Mouse (Mus musculus): ENCODE data around the gene Foxm1. TPM values are rescaled to one million over a fixed set of nuclear protein-coding genes. Genes with fewer than 3 reads are reported as not detected.
A peak's percentile ranks its signal among the peaks of the same experiment; 100 is the strongest.

Gene Foxm1
- polyA plus RNA-seq, 1 experiment from 2014 or later, result 17.3 TPM

DNA sequence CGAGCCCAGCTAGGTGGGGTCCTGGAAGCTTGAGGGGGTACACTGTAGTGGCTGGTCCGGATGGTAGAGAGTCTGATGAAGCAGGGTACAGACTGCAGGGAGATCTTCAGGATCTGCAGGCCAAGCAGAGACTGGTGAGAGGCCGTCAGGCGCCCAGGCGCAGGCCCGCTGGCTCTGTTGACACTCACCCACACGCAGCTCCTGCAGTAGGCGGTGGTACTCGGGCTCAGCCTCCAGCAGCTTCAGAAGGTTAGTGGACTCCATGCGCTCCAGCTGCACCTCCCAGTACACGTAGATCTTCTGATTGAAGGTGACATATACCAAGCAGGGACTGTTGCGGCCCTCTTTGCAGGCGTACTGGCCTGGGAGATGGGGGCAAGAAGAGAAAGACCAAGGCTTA lies 47.5 kb downstream of the Foxm1 start:
- H3K9ac ChIP-seq (ENCODE audit: low read depth, low read length), result no peak overlapping the region
- no peaks in the 10 kb centered on the region for H3K27me3 ChIP-seq (ENCODE audit: control insufficient read depth, insufficient read depth, low read depth, low read length)
- no peaks in the 10 kb centered on the region for H3K4me1 ChIP-seq (ENCODE audit: control insufficient read depth, low read depth, low read length)
- 86% methylated on average over 13 of the region's 13 CpGs for WGBS (ENCODE audit: insufficient replicate concordance)
- no peak overlapping the region for H3K27ac ChIP-seq (ENCODE audit: low read length)
- ATAC-seq (ENCODE audit: low read depth), result 0 out of 2 replicates have a peak, but pooled peaks have one; percentile 10
- H3K36me3 ChIP-seq (ENCODE audit: control insufficient read depth, insufficient read depth), result peaks cover 13% of the 10 kb centered on the region
- no peaks in the 10 kb centered on the region for H3K9me3 ChIP-seq (replicated peaks; ENCODE audit: control insufficient read depth, low read length)
- no peak overlapping the region for H3K4me2 ChIP-seq (ENCODE audit: low read depth, low read length)
- no peak overlapping the region for H3K4me3 ChIP-seq (ENCODE audit: low read depth, low read length)

DNA sequence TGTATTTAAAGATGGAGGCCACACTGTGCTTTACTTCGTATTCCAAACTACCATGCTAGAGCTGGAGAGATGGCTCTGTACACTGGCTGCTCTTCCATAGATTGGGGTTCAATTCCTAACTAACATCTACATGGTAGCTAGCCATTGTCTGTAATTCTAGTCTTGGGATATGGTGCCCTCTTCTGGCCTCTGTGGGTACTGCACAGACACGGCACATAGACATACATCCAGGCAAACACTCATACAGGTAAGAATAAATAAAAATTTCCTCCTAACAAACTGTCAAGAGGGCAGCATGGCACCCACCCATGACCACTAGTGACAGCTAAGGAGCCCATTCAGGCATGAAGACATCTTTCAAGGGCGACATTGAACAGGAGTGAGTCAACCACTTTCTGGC lies 48.3 kb downstream of the Foxm1 start:
- no peaks in the 10 kb centered on the region for H3K4me1 ChIP-seq (ENCODE audit: control insufficient read depth, low read depth, low read length)
- no peak overlapping the region for H3K9ac ChIP-seq (ENCODE audit: low read depth, low read length)
- H3K27ac ChIP-seq (ENCODE audit: low read length), result no peak overlapping the region
- H3K4me2 ChIP-seq (ENCODE audit: low read depth, low read length), result no peak overlapping the region
- peak; percentile 16; the same call in 1 of the 2 replicates for ATAC-seq (ENCODE audit: low read depth)
- no peak overlapping the region for H3K4me3 ChIP-seq (ENCODE audit: low read depth, low read length)
- H3K36me3 ChIP-seq (ENCODE audit: control insufficient read depth, insufficient read depth), result peaks cover 13% of the 10 kb centered on the region
- WGBS (ENCODE audit: insufficient replicate concordance), result 6% methylated on average over 3 of the region's 3 CpGs
- H3K27me3 ChIP-seq (ENCODE audit: control insufficient read depth, insufficient read depth, low read depth, low read length), result no peaks in the 10 kb centered on the region
- no peaks in the 10 kb centered on the region for H3K9me3 ChIP-seq (replicated peaks; ENCODE audit: control insufficient read depth, low read length)

DNA sequence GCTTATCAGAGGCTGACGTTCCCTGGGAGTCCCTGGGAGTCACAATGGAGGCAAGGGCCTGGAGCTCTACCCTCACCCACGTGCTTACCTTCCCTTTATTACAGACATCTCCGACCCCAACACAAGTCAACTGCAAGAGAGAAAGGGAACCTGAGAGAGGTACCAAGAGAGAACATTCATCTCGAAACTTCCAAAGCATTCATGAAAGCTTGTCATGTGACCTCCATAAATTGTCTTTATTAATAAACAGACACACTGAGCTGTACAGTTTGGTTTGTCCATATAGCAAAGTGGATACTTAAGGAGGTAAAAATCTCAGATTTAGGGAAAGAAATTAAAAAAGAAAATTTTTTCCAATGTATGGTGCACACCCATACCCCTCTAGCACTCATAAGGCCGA lies 53.4 kb downstream of the Foxm1 start:
- no peaks in the 10 kb centered on the region for H3K27me3 ChIP-seq (ENCODE audit: control insufficient read depth, insufficient read depth, low read depth, low read length)
- no peak overlapping the region for H3K4me3 ChIP-seq (ENCODE audit: low read depth, low read length)
- H3K9me3 ChIP-seq (replicated peaks; ENCODE audit: control insufficient read depth, low read length), result no peaks in the 10 kb centered on the region
- no peak overlapping the region for H3K27ac ChIP-seq (ENCODE audit: low read length)
- no peak for ATAC-seq (ENCODE audit: low read depth)
- no peaks in the 10 kb centered on the region; the same call in 1 of the 2 replicates for H3K4me1 ChIP-seq (ENCODE audit: control insufficient read depth, low read depth, low read length)
- WGBS (ENCODE audit: insufficient replicate concordance), result 69% methylated on average over 5 of the region's 5 CpGs
- H3K4me2 ChIP-seq (ENCODE audit: low read depth, low read length), result no peak overlapping the region
- H3K36me3 ChIP-seq (ENCODE audit: control insufficient read depth, insufficient read depth), result peaks cover 5% of the 10 kb centered on the region
- no peak overlapping the region for H3K9ac ChIP-seq (ENCODE audit: low read depth, low read length)

DNA sequence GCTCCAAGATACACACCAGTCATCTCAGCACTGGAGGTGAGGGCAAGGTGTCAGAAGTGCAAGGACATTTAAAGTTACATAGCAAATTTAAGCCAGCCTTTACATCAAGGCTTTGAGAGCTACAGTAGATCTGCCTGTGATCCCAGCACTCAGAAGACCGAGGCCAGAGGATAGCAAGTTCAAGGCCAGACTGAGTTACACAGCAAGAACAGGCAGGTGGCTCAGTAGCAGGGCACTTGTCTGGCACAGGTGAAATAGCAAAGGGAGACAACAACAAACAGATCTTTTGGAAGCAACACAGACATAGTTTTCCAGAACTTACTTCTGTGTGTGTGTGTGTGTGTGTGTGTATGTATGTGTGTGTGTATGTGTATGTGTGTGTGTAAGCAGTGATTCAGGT lies 55.3 kb downstream of the Foxm1 start:
- Histone ChIP-seq H3K4me3 (ENCODE audit: low read depth, low read length) (no peak overlapping the region), H3K4me2 (ENCODE audit: low read depth, low read length) (no peak overlapping the region), H3K9ac (ENCODE audit: low read depth, low read length) (no peak overlapping the region), H3K9me3 (replicated peaks; ENCODE audit: control insufficient read depth, low read length) (no peaks in the 10 kb centered on the region), H3K27me3 (ENCODE audit: control insufficient read depth, insufficient read depth, low read depth, low read length) (no peaks in the 10 kb centered on the region), H3K27ac (ENCODE audit: low read length) (no peak overlapping the region), H3K4me1 (ENCODE audit: control insufficient read depth, low read depth, low read length) (no peaks in the 10 kb centered on the region; the same call in 1 of the 2 replicates), H3K36me3 (ENCODE audit: control insufficient read depth, insufficient read depth) (no peaks in the 10 kb centered on the region)
- WGBS (ENCODE audit: insufficient replicate concordance), result 61% methylated on average over 1 of the region's 1 CpGs
- no peak for ATAC-seq (ENCODE audit: low read depth)

DNA sequence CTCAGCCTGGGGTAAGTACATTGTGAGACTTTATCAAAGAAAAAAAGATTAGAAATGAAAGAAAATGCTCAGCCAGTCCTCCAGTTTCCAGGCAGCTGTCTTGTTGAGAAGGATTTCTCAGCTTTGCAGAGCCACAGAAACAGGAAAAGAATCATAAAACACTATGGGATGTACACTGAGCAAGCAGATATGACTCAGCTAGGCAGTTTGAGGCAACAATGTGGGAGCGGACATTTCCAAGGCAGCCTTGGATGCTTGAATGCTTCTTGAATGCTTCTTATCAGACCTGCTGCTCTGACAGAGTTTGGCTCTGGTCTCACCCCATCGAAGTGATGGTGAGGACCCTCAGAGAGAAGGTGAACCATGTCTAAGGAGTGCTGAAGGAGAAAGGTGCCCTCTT lies 58.3 kb downstream of the Foxm1 start:
- no peaks in the 10 kb centered on the region for H3K9me3 ChIP-seq (replicated peaks; ENCODE audit: control insufficient read depth, low read length)
- no peak overlapping the region for H3K4me2 ChIP-seq (ENCODE audit: low read depth, low read length)
- H3K4me3 ChIP-seq (ENCODE audit: low read depth, low read length), result no peak overlapping the region
- H3K9ac ChIP-seq (ENCODE audit: low read depth, low read length), result no peak overlapping the region
- 46% methylated on average over 2 of the region's 2 CpGs for WGBS (ENCODE audit: insufficient replicate concordance)
- H3K4me1 ChIP-seq (ENCODE audit: control insufficient read depth, low read depth, low read length), result peaks cover 3% of the 10 kb centered on the region
- no peaks in the 10 kb centered on the region for H3K36me3 ChIP-seq (ENCODE audit: control insufficient read depth, insufficient read depth)
- no peaks in the 10 kb centered on the region for H3K27me3 ChIP-seq (ENCODE audit: control insufficient read depth, insufficient read depth, low read depth, low read length)
- no peak overlapping the region for H3K27ac ChIP-seq (ENCODE audit: low read length)
- ATAC-seq (ENCODE audit: low read depth), result no peak

DNA sequence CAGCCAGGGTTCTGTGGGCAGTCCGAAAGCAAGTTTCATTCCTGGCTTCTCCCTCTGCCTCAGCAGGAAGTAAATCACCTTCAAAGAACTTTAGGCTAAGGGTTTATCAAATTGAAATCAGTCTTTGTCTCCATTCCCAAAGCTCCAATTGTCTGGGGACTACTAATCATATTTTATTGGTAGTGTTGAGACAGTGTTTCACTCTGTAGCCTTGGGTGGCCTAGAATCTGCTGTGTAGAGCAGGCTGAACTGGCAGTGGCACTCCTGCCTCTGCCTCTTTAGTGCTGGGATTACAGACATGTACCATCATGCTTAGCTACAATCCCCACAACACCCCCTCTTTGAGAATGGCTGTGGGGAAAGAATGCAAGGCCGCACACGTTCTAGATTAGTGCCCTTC lies 58.7 kb downstream of the Foxm1 start:
- no peak for ATAC-seq (ENCODE audit: low read depth)
- Histone ChIP-seq H3K4me3 (ENCODE audit: low read depth, low read length) (no peak overlapping the region), H3K27ac (ENCODE audit: low read length) (no peak overlapping the region)

DNA sequence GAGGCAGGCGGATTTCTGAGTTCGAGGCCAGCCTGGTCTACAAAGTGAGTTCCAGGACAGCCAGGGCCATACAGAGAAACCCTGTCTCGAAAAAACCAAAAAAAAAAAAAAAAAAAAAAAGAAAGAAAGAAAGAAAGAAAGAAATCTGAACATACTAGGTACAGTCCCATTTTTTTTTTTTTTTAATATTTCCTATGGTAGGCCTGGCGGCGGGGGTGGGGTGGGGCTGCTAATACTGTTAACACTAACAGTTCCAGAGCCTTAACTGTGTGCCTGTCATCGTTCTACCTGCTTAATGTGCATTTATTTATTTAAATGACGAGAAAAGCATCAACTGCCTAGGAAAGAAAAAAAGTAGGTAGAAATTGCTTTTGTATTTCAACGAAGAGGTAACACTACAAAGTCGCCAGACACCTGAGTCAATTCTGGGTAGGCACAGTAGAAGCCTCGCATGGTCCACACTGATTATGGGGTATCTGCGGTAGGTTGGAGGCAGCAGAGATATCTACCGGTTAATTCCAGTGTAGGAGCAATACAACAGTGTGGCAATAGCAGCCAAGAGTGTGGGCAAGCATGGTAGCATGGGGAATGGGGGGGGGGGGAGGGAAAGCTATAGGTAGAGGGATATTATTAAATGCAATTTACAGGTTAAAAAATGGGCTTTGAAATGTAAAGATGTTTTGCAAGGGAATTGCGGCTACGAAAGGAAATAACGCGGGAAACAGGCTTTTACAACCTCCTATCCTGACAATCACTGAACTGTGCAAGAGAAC lies 60.9 kb downstream of the Foxm1 start:
- peaks cover 1% of the 10 kb centered on the region; the same call in 1 of the 2 replicates for H3K36me3 ChIP-seq (ENCODE audit: control insufficient read depth, insufficient read depth)
- H3K9ac ChIP-seq (ENCODE audit: low read depth, low read length), result peak overlapping the region; percentile 66
- no peaks in the 10 kb centered on the region for H3K27me3 ChIP-seq (ENCODE audit: control insufficient read depth, insufficient read depth, low read depth, low read length)
- peaks cover 3% of the 10 kb centered on the region for H3K4me1 ChIP-seq (ENCODE audit: control insufficient read depth, low read depth, low read length)
- H3K4me3 ChIP-seq (ENCODE audit: low read depth, low read length), result peak overlapping the region; percentile 86
- H3K27ac ChIP-seq (ENCODE audit: low read length), result peak overlapping the region; percentile 80
- peak overlapping the region; percentile 74 for H3K4me2 ChIP-seq (ENCODE audit: low read depth, low read length)
- ATAC-seq (ENCODE audit: low read depth), result peak; percentile 66
- WGBS (ENCODE audit: insufficient replicate concordance), result 23% methylated on average over 15 of the region's 16 CpGs
- H3K9me3 ChIP-seq (replicated peaks; ENCODE audit: control insufficient read depth, low read length), result no peaks in the 10 kb centered on the region

More for the DNA sequence above, 58.7 kb downstream of the Foxm1 start:
- Histone ChIP-seq H3K9me3 (replicated peaks; ENCODE audit: control insufficient read depth, low read length) (no peaks in the 10 kb centered on the region), H3K36me3 (ENCODE audit: control insufficient read depth, insufficient read depth) (no peaks in the 10 kb centered on the region), H3K27me3 (ENCODE audit: control insufficient read depth, insufficient read depth, low read depth, low read length) (no peaks in the 10 kb centered on the region), H3K4me1 (ENCODE audit: control insufficient read depth, low read depth, low read length) (peaks cover 3% of the 10 kb centered on the region), H3K4me2 (ENCODE audit: low read depth, low read length) (no peak overlapping the region), H3K9ac (ENCODE audit: low read depth, low read length) (no peak overlapping the region)
- WGBS (ENCODE audit: insufficient replicate concordance), result 85% methylated on average over 3 of the region's 3 CpGs

DNA sequence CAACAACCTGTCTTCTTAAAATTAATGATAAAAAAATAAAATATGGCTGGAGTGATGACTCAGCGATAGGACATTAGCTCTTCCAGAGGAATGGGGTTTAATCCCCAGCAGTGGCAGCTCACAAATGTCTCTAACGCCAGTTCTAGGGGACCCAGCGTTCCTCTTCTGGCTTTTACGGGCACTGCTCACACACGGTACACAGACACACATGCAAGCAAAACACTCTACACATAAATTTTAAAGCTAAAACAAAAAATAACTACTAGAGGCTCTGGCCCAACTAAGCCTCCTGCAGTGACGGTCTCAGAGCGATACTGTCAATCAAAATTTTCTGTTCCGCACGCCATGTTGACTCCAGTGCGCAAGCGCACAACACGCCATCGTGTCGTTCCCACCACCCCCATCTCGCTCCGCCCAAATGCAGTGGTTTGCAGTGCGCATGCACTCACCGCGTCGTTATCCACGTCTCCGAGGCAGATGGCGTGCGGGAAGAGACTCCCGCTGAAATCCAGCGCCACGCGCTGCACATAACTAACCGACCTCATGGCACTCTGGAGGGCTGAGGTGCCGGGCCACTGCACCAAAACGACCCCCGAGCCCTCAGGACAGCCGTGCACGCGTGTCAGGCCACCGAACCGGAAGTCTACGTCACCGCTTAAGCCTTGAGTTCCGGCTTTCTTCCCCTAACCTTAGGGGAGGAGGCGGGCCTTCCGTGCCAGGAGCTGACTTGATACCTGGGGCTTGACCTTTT lies 61.7 kb downstream of the Foxm1 start, which contains the start of gene Itfg2:
TSS of gene Itfg2 (minus strand) at position 663 of the 751 bp plus-strand sequence.
- no peaks in the 10 kb centered on the region for H3K9me3 ChIP-seq (replicated peaks; ENCODE audit: control insufficient read depth, low read length)
- peaks cover 5% of the 10 kb centered on the region for H3K4me1 ChIP-seq (ENCODE audit: control insufficient read depth, low read depth, low read length)
- peak within 1 kb of the TSS; percentile 80 for H3K27ac ChIP-seq (ENCODE audit: low read length)
- ATAC-seq (ENCODE audit: low read depth), result peak; percentile 94
- WGBS (ENCODE audit: insufficient replicate concordance), result under 1% methylated on average over 42 of the region's 42 CpGs
- H3K4me3 ChIP-seq (ENCODE audit: low read depth, low read length), result peak within 1 kb of the TSS; percentile 86
- no peaks in the 10 kb centered on the region for H3K27me3 ChIP-seq (ENCODE audit: control insufficient read depth, insufficient read depth, low read depth, low read length)
- peaks cover 6% of the 10 kb centered on the region; the same call in 1 of the 2 replicates for H3K36me3 ChIP-seq (ENCODE audit: control insufficient read depth, insufficient read depth)
- H3K9ac ChIP-seq (ENCODE audit: low read depth, low read length), result peak within 1 kb of the TSS; percentile 79
- H3K4me2 ChIP-seq (ENCODE audit: low read depth, low read length), result peak within 1 kb of the TSS; percentile 74

DNA sequence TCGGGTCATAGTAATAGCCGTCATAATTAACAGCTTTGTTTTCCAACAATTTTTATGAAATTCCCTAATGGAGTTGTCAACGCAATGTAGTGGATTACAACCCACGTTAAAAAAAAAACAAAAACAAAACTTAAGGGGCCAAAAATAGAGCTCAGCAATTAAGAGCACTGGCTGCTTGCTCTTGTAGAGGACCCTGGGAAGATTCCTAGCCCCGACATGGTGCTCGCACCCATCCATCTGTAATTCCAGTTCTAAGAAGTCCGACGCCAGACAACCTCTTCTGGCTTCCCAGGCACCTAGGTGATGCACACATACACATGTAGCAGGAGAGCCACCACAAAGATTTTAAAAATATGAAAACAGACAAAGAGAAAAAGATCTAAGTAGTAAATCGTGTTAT lies 62.3 kb downstream of the Foxm1 start:
- H3K9me3 ChIP-seq (replicated peaks; ENCODE audit: control insufficient read depth, low read length), result no peaks in the 10 kb centered on the region
- H3K4me2 ChIP-seq (ENCODE audit: low read depth, low read length), result peak overlapping the region; percentile 74
- 20% methylated on average over 9 of the region's 9 CpGs for WGBS (ENCODE audit: insufficient replicate concordance)
- ATAC-seq (ENCODE audit: low read depth), result no peak
- no peak overlapping the region; the same call in none of the 2 replicates for H3K27ac ChIP-seq (ENCODE audit: low read length)
- peak overlapping the region; percentile 79 for H3K9ac ChIP-seq (ENCODE audit: low read depth, low read length)
- no peaks in the 10 kb centered on the region for H3K27me3 ChIP-seq (ENCODE audit: control insufficient read depth, insufficient read depth, low read depth, low read length)
- peaks cover 9% of the 10 kb centered on the region; the same call in 1 of the 2 replicates for H3K36me3 ChIP-seq (ENCODE audit: control insufficient read depth, insufficient read depth)
- H3K4me3 ChIP-seq (ENCODE audit: low read depth, low read length), result peak overlapping the region; percentile 86
- H3K4me1 ChIP-seq (ENCODE audit: control insufficient read depth, low read depth, low read length), result peaks cover 9% of the 10 kb centered on the region

All from liver, embryonic 16.5 days (tissue).